Mouse (Mus musculus) adrenal gland, postnatal 10 days (tissue): ENCODE results near the gene Gdpd1. TPM values are rescaled to one million over a fixed set of nuclear protein-coding genes. Genes with fewer than 3 reads are reported as not detected.
"Not testable (repeated sequence)": the region's sequence is repeated elsewhere in the genome, so short reads cannot be mapped to it uniquely, and the experiment has no call there.

Source experiments
- DNase-seq: peaks from one replicate; pipeline ENCODE4 v3.0.0; 2021; ENCODE audit warnings: mixed read lengths
- long read RNA-seq, 2 experiments: library from polyadenylated mRNA; stranded (forward); transcript quantifications; one replicate each; pipeline ENCODE4 v2.0.0; 2021
- total RNA-seq, 2 experiments: library from RNA; stranded (reverse); gene quantifications; 2 replicates each; pipeline ENCODE4 v1.2.3; 2021

Gene Gdpd1
- total RNA-seq, result 1 to 10 TPM; 4.5 to 5.2 TPM
- long read RNA-seq, experiment 1, transcript Gdpd1-201 (10 exons, 2,336 nt), result major isoform, 8 of 9 reads
- long read RNA-seq, experiment 1, partial matches to known transcripts, result 1 of 9 reads
- long read RNA-seq, experiment 1, other reads (novel, unspliced or antisense), result 0 of 9 reads
- long read RNA-seq, experiment 2, transcript Gdpd1-201 (10 exons, 2,336 nt), result major isoform, 7 of 7 reads
- long read RNA-seq, experiment 2, partial matches to known transcripts, result 0 of 7 reads
- long read RNA-seq, experiment 2, other reads (novel, unspliced or antisense), result 0 of 7 reads

- peak; percentile 91 for DNase-seq
Measured at GRCm38 (mm10) chr11:87073866-87074440, at the start of gene Gdpd1. Gene Gdpd1, minus strand, starts transcription at chr11:87074062.

- no peak for DNase-seq
Measured at GRCm38 (mm10) chr11:87121864-87122263, 48.0 kb upstream of the Gdpd1 start.

- DNase-seq, result no peak
Measured at GRCm38 (mm10) chr11:87110172-87110909, 36.5 kb upstream of the Gdpd1 start.

GRCm38 (mm10) chr11:87109519-87110171 lies 35.8 kb upstream of the Gdpd1 start:
- DNase-seq, result peak; percentile 41

GRCm38 (mm10) chr11:87108755-87109518 lies 35.1 kb upstream of the Gdpd1 start, which contains the start of gene Ska2:
Gene Ska2, plus strand, starts transcription at chr11:87109234.
- peak; percentile 97 for DNase-seq

- no peak for DNase-seq
Measured at GRCm38 (mm10) chr11:87108409-87108754, 34.5 kb upstream of the Gdpd1 start, which contains the start of gene Prr11. Gene Prr11, minus strand, starts transcription at chr11:87108708.

GRCm38 (mm10) chr11:87087142-87087541 lies 13.3 kb upstream of the Gdpd1 start:
- no peak for DNase-seq

- peak; percentile 90 for DNase-seq
Measured at GRCm38 (mm10) chr11:87086290-87086984, 12.6 kb upstream of the Gdpd1 start, which contains the start of gene Smg8. Gene Smg8, minus strand, starts transcription at chr11:87086774.

- no peak for DNase-seq
Measured at GRCm38 (mm10) chr11:87085461-87085860, 11.6 kb upstream of the Gdpd1 start.

- DNase-seq, result no peak
Measured at GRCm38 (mm10) chr11:87083712-87084111, 9.8 kb upstream of the Gdpd1 start.

GRCm38 (mm10) chr11:87073343-87073865 lies 458 bp downstream of the Gdpd1 start:
- DNase-seq, result peak; percentile 74

GRCm38 (mm10) chr11:87062087-87062486 lies 11.8 kb downstream of the Gdpd1 start:
- no peak for DNase-seq

- no peak for DNase-seq
Measured at GRCm38 (mm10) chr11:87060410-87060809, 13.5 kb downstream of the Gdpd1 start.

- no peak for DNase-seq
Measured at GRCm38 (mm10) chr11:87056286-87056685, 17.6 kb downstream of the Gdpd1 start.

- not testable (repeated sequence) for DNase-seq
Measured at GRCm38 (mm10) chr11:87048900-87049299, 25.0 kb downstream of the Gdpd1 start.

- no peak for DNase-seq
Measured at GRCm38 (mm10) chr11:87046968-87047367, 26.9 kb downstream of the Gdpd1 start.

GRCm38 (mm10) chr11:87043052-87043451 lies 30.8 kb downstream of the Gdpd1 start:
- no peak for DNase-seq

GRCm38 (mm10) chr11:87039307-87039963 lies 34.4 kb downstream of the Gdpd1 start:
- DNase-seq, result peak; percentile 72

- DNase-seq, result no peak
Measured at GRCm38 (mm10) chr11:87036180-87036579, 37.7 kb downstream of the Gdpd1 start.

GRCm38 (mm10) chr11:87028212-87028611 lies 45.6 kb downstream of the Gdpd1 start:
- DNase-seq, result no peak
